Mouse (Mus musculus) midbrain, embryonic 11.5 days (tissue): ENCODE results near the gene Mettl21e. TPM values are rescaled to one million over a fixed set of nuclear protein-coding genes. Genes with fewer than 3 reads are reported as not detected.

ENCODE experiments used
- ATAC-seq: fragments of 200-750 bp; cut with Nextera tagmentation; 2 replicates; pipeline ENCODE4 v1.8.0; 2017; ENCODE audit warnings: moderate TSS enrichment, moderate library complexity; ENCODE audit not compliant: low FRiP score
- DNase-seq: peaks from one replicate; pipeline ENCODE4 v3.0.0; 2015; ENCODE audit warnings: low spot score; ENCODE audit errors: missing footprints
- H3K27ac ChIP-seq: fragments of 300-500 bp; sonication (generic); 2 replicates; pipeline ENCODE4 v1.5.1; 2014; ENCODE audit warnings: low read depth, low read length
- H3K27me3 ChIP-seq: fragments of 300-500 bp; sonication (generic); 2 replicates; pipeline ENCODE4 v1.6.1; 2014; ENCODE audit warnings: mild to moderate bottlenecking, low read length, moderate library complexity, mixed read lengths; ENCODE audit not compliant: control insufficient read depth, insufficient read depth
- H3K36me3 ChIP-seq: fragments of 300-500 bp; sonication (generic); 2 replicates; pipeline ENCODE4 v1.6.1; 2014; ENCODE audit warnings: mild to moderate bottlenecking, low read length, moderate library complexity, mixed read lengths; ENCODE audit not compliant: control insufficient read depth, insufficient read depth
- H3K4me1 ChIP-seq: fragments of 300-500 bp; sonication (generic); 2 replicates; pipeline ENCODE4 v1.6.1; 2014; ENCODE audit warnings: low read length; ENCODE audit not compliant: control insufficient read depth, insufficient read depth
- H3K4me2 ChIP-seq: fragments of 300-500 bp; sonication (generic); 2 replicates; pipeline ENCODE4 v1.6.1; 2014; ENCODE audit warnings: mild to moderate bottlenecking, moderate library complexity
- H3K4me3 ChIP-seq: fragments of 300-500 bp; sonication (generic); 2 replicates; pipeline ENCODE4 v1.5.1; 2014; ENCODE audit warnings: low read depth, low read length
- H3K9ac ChIP-seq: fragments of 300-500 bp; sonication (generic); 2 replicates; pipeline ENCODE4 v1.6.1; 2014; ENCODE audit warnings: low read length
- H3K9me3 ChIP-seq: fragments of 300-500 bp; sonication (generic); 2 replicates; pipeline ENCODE4 v1.6.1; 2016; ENCODE audit warnings: low read length; ENCODE audit not compliant: control insufficient read depth
- WGBS: fragments of 180-500 bp; shearing (Covaris S2); extraction: QIAGEN DNeasy Blood & Tissue Kit; methylation state at CpG from one replicate; pipeline ENCODE4 v1.1.7; 2014; 5-methylcytosine and 5-hydroxymethylcytosine counted together
- polyA plus RNA-seq: library from polyadenylated mRNA; unstranded; fragments of >200 nt; fragmentation: Nextera tagmentation; extraction: Ambion mirVana; gene quantifications from 2 replicates; pipeline ENCODE4 v1.2.1, GENCODE M21; 2014

The Mettl21e gene
- polyA plus RNA-seq, 1 experiment from 2014 or later = not detected

DNA sequence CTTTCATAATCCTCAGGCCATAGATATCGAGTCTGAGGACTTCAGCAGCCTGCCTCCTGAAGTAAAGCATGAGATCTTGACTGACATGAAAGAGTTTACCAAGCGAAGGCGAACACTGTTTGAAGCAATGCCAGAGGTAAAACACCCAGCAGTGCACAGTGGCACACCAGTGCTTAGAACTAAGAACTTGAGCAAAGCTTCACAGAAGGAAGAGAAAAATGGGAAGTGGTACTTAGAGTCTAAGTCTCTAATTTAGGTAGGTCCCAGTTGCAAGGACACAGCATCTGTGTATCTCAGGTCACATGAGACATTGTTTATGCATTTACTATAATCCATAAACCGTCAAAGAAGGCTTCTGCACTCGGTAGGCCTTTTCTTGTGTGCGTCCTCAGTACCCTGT is 56.9 kb downstream of the Mettl21e start:
- no peaks in the 10 kb centered on the region for H3K27me3 ChIP-seq
- H3K4me1 ChIP-seq = no peaks in the 10 kb centered on the region
- H3K4me2 ChIP-seq = no peak overlapping the region
- no peaks in the 10 kb centered on the region for H3K9me3 ChIP-seq
- DNase-seq (no peak), ATAC-seq (no peak)
- no peak overlapping the region for H3K9ac ChIP-seq
- peaks cover 31% of the 10 kb centered on the region for H3K36me3 ChIP-seq
- WGBS = 90% methylated on average over 6 of the region's 6 CpGs
- no peak overlapping the region for H3K27ac ChIP-seq
- H3K4me3 ChIP-seq = no peak overlapping the region

DNA sequence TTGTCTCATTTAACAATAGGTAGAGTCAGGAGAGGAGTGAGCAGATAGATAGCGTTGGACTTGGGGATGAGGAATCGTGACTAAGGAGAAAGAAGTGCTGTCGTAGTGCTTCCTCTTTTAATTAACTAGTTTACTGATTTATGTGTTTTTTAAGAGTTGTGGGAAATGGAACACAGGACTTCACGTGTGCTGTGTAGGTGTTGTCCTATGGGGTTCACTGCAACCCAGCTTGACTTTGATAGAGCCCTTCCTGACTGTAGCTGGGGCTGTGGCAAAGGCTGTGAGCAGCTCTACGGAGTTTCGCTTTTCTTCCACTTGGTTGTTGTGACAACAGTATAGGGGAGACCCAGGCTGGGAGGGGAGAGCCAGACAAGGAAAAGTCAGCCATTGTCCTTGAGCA is 60.4 kb downstream of the Mettl21e start:
- Histone ChIP-seq H3K4me3 (no peak overlapping the region), H3K27ac (no peak overlapping the region), H3K9me3 (no peaks in the 10 kb centered on the region), H3K4me2 (no peak overlapping the region), H3K9ac (no peak overlapping the region), H3K4me1 (no peaks in the 10 kb centered on the region), H3K27me3 (no peaks in the 10 kb centered on the region), H3K36me3 (peaks cover 21% of the 10 kb centered on the region; the same call in 1 of the 2 replicates)
- 88% methylated on average over 6 of the region's 6 CpGs for WGBS
- DNase-seq (no peak), ATAC-seq (no peak)

DNA sequence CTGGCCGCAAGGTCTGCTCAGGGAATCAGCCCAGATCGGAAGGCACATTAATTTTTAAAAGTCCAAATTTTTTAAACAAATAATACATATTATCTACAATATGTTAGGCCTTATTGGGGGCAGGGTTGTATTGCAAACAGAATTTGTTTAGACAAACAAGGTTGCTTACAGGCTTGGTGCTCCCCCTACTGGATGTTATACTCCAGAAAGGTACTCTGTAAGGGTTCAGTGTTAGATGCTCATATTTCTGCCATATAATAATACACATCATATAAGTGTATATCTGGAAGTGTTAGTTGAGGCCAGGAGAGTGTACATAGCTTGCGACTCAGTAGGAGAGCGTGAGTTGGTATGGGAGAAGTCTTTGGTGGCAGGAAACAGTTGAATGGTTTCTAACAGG is 63.5 kb downstream of the Mettl21e start:
- 97% methylated on average over 4 of the region's 4 CpGs for WGBS
- H3K9me3 ChIP-seq = no peaks in the 10 kb centered on the region
- no peaks in the 10 kb centered on the region for H3K4me1 ChIP-seq
- DNase-seq (no peak), ATAC-seq (no peak)
- no peaks in the 10 kb centered on the region for H3K27me3 ChIP-seq
- H3K36me3 ChIP-seq = peaks cover 9% of the 10 kb centered on the region; the same call in 1 of the 2 replicates
- H3K4me3 ChIP-seq = no peak overlapping the region
- H3K4me2 ChIP-seq = no peak overlapping the region
- no peak overlapping the region for H3K9ac ChIP-seq
- H3K27ac ChIP-seq = no peak overlapping the region

Other genes with a start within 250 kb of the Mettl21e start
- 0.43 and 0.68 TPM in 2 replicates for gene Mettl21c, start 198.9 kb downstream of the Mettl21e start, polyA plus RNA-seq
- 0.26 and 0.29 TPM in 2 replicates for gene Gm8251, start 157.0 kb downstream of the Mettl21e start, polyA plus RNA-seq
- gene Tex30, start 116.5 kb downstream of the Mettl21e start, polyA plus RNA-seq = 110 and 115 TPM in 2 replicates
- 56.8 and 62.1 TPM in 2 replicates for gene Kdelc1, start 100.2 kb downstream of the Mettl21e start, polyA plus RNA-seq
- 27.9 and 31.2 TPM in 2 replicates for gene Bivm, start 100.0 kb downstream of the Mettl21e start, polyA plus RNA-seq
- gene Ercc5, start 71.2 kb downstream of the Mettl21e start, polyA plus RNA-seq = 41.8 and 43.5 TPM in 2 replicates